Mouse (Mus musculus) brain, adult 2 months (tissue): ENCODE data around the gene Cd59b.
"Not testable (repeated sequence)": the region's sequence is repeated elsewhere in the genome, so short reads cannot be mapped to it uniquely, and the experiment has no call there.

Source experiments
- DNase-seq: peaks from one replicate; pipeline ENCODE4 v3.0.0; 2011; ENCODE audit warnings: low read depth, low spot score

Cd59b gene

DNA sequence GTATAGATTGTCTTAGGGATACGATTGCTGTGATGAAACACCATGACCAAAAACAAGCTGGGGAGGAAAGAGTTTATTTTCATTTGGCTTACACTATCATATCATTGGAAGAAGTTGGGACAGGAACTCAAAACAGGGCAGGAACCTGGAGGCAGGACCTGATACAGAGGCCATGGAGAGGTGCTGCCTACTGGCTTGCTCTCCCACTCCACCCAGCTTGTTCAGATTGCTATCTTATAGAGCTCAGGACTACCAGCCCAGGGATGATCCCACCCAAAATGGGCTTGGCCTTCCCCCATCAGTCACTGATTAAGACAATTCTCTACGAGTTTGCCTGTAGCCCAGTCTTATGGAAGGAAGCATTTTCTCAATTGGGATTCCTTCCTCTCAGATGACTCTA lies 5.5 kb upstream of the Cd59b start:
- no peak for DNase-seq

DNA sequence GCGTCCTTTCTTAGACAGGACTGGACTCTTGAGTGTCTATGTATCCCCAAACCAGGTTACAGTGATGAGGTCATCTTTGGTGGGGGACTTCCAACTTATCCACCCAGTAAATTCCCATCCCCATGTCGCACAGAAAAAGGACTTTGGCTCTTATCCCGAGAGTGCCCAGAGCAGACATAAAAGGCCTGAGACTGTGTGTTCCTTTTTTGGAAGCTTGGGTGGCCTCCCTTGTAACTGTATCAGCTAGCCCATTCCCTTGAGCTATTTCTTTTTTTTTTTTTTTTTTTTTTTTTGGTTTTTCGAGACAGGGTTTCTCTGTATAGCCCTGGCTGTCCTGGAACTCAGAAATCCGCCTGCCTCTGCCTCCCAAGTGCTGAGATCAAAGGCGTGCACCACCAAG lies 4.1 kb upstream of the Cd59b start, which contains the start of gene Gm10912:
Gm10912 (plus strand) TSS at position 301 of the 400 bp plus-strand sequence.
- DNase-seq: not testable (repeated sequence)

DNA sequence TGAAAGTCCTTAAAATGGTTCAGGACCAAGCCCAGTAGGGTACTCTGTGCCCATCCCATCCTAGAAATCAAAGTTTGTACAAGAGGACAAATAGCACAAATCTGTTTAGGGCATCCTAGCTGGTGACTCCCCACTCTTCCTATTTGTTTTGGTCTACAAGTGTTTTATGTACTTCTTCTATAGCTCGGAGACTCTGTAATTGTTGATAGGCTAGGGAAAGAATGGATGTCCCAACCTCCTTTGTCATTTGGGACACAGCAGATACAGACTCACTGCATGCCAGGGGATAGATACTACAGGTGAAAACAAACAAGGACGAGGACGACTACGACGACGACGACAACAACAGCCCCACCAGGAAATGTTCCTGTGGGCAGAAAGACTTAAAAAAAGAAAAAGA lies 1.2 kb upstream of the Cd59b start, which contains the start of gene Gm10799:
Gm10799 (minus strand) TSS at position 101 of the 400 bp plus-strand sequence.
- DNase-seq: not testable (repeated sequence)

DNA sequence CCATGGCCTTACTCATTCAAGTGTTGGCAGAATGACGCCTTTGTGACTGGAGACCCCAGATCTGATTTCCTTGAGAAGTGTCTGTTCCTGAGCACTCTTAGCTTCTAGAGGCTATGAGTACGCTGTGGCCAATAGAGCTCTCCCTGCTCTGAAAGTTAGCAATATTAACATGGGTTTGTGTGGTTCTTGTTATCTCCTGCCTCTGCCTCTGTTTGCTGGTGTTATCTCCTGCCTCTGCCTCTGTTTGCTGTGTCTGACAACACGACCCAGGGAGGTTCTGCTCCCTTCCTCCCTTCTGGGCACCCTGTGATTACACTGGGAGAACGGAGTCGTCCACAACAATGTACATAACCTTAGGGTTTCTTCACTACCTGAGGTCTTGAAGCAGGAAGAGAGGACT lies 8.6 kb downstream of the Cd59b start:
- not testable (repeated sequence) for DNase-seq

DNA sequence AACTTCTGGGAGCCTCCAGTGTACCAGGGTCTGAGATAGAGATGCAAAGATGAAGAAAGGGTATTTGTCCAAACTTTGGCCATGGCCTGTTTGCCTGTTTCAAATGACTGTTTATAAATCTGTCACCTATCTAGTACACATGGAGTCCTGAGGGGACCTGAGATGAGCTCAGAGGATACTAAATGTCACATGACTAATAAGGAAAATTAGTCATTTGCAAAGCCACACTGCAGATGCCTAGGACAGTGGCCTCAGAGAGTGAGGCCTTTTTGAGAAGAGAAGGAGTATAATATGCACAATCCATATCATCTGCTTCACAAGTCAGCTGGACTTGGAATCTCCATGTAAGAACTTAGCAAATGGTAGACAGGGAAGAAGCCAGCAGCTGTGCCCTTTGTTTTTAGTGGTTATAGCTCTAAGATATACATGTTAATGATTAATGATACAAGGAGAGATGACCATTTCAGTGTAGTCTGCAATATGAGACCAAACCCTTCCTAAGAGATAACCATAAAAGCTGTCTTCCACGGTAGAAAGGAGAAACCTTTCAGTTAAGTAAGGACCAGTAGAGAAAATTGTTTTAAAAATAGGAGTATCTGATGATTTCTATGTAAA lies 11.9 kb downstream of the Cd59b start:
- not testable (repeated sequence) for DNase-seq

DNA sequence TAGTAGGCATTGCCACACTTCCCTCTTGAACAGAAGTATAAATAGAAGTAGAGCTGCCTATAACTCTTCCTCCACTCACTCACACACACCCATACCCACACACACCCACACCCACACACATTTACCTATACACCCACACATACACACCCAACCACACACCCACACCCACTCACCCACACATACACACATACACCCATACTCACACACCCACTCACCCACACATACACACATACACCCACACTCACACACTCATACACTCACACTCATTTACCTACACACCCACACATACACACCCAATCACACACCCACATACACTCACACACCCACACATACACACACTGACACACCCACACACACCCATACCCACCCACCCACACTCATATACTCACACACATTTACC lies 12.8 kb downstream of the Cd59b start:
- DNase-seq: no peak

DNA sequence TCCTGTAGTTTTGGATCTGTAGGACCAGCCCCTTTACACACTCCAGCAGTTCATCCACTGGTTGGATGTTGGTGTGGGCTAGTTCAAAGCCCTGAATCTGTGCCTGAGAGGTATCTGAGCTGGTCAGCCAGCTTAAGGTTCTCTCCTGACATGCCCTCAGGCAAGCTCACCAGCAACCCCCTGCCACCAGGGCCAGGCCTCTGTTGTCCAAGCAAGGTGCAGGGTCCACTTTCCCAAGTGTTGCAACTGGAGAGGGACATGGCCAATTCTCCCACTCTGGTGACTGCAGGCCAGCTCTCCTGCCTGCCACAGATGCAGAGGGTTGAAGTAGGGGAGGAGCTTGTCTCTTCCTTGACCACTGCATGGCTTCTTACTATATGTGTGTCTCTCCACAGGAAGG lies 14.4 kb downstream of the Cd59b start:
- not testable (repeated sequence) for DNase-seq

DNA sequence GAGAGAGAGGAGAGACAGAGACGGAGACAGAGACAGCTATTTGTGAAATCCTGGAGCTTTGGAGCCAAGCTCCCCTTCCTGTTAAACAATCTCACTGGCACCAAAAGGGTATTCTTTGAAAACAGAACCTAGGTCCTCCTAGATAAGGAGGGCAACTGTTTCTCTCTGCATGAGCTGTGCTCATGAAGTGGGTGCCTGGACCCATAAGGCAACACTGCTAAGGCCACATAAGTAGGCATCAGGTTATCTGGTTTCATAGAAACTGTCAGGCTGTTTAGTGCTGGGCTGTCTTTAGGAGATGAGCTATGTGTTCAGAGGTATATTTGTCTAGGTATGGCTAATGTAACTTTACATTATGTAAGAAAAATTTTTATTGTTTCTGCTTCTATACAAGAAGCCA lies 17.9 kb downstream of the Cd59b start:
- DNase-seq: not testable (repeated sequence)

DNA sequence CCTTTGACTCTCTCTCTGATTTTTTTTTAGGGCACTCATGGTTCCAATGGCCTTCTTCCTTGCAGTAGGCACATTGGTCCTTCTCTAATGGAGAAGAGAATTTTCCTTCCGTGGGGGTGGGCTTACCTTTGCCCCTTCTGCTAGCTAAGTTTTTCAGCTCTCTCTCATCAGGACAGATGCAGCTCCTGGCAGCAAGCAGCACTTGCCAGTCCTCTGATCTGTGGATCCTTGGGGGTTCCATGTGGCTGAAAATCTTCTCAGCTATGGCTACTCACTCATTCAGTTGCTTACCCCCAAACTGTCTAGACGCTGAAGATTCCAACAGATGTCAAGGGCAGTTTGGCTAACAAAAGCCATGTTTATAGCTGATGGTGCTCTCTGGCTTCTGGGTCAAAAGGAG lies 23.7 kb downstream of the Cd59b start:
- DNase-seq: no peak

DNA sequence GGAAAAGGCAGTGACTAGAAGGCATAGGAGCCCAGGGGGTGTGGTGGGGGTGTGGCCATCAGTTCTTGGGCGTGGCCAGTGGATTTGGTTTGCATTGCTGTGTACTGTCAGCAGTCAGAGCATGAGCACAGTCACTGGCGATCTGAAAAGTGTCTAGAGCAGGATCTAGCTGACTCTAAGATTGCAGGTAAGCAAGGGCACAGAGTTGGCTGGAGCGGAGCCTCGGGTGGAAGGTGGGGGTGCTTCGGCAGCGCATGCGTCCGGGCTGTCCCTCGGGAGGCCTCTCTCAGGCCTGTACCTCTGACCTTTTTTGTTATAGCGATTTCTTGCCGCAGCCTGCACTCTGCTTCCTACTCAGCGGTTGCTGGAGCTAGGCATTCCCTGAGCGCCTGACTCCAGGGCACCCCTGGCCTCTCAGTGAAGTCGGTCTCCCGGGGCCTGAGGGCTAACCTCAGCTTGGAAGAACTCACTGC lies 26.1 kb downstream of the Cd59b start, which contains the start of gene Cd59a:
Cd59a (plus strand) TSS at position 61 of the 473 bp plus-strand sequence.
- DNase-seq: peak; percentile 59

DNA sequence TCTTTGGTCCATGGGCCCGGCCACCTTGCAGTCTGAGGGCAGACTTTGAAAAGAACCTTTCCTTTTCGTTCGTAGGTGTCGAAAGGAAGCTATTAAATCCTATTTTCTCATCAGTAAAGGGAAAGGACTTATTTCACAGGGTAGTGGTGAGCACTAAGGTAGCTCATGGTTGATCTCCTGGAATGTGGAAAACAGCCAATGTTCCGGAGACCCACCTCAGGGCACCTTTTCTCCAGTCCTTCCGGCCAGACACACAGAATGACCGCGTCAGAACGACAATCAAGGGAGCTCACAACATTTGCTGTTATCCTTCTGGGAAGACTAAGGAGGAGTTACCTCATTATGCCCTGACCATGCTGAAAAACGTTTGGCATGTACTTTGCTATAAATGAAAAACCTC lies 26.6 kb downstream of the Cd59b start:
- DNase-seq: no peak

DNA sequence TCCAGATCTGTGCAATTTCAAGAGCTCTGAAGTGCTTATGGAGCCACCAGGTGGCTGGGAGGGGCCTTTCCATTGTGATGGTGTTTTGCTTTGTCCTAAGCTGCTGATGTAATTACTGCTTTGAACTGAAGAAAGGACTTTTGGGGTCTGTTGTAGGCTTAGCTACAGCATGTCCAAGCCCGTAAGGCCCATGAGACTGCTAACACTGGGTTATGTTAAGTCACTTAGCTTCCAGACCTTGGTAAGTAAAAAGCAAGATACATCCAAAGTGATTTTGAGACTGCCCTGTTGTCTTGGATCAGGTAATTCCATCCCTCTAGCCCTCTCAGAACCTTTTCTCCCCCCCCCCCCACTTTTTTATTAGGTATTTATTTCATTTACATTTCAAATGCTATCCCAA lies 27.1 kb downstream of the Cd59b start:
- DNase-seq: not testable (repeated sequence)

DNA sequence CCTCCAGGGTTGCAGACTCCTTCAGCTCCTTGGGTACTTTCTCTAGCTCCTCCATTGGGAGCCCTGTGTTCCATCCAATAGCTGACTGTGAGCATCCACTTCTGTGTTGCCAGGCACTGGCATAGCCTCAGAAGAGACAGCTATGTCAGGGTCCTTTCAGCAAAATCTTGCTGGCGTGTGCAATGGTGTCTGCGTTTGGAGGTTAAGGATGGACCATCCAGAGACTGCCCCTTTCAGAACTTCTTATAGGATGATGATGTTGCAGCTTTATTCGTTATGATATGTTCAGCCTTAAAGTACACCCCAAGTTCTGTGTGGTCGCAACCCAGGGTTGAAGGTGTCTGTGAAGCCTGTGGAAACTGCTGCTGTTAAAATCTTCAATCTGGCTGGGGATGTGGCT lies 27.7 kb downstream of the Cd59b start:
- DNase-seq: not testable (repeated sequence)

DNA sequence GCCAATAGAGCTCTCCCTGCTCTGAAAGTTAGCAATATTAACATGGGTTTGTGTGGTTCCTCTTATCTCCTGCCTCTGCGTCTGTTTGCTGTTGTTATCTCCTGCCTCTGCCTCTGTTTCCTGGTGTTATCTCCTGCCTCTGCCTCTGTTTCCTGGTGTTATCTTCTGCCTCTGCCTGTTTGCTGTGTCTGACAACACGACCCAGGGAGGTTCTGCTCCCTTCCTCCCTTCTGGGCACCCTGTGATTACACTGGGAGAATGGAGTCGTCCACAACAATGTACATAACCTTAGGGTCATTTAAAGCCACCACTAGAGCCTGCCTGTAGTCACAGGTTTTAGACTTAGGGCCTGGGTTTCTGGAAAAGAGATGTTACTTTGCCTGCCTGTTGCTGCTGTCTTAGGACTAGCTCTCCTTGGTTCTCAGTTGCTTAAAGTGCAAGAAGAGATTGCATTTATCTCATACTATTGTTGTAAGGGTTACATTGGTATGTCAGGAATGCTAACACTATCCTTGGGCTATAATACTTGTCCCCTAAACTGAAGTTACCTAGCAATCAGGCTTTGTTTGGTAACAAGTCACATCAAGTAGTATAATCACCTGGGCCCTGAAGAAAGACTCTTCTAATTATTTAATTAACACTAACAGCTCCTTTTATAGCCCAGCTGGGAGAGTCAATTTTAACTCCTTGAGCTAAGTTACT lies 29.0 kb downstream of the Cd59b start:
- DNase-seq: no peak

DNA sequence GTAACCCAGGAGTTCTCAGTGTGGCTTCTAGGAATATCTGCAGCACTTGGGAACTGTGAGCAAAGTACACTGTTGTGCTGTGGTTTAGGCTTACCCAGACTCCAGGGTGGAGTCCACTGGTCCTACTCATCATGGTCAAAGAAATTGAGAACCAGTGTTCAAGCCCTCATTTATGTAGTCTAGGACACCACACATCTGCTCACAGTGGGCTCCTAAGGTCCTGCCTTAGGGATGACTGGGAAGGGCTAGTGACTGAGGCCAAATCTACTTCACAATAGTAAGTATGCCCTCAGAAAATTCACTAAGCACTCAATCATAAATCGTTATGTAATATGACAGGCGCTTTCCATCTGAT lies 29.6 kb downstream of the Cd59b start:
- no peak for DNase-seq

DNA sequence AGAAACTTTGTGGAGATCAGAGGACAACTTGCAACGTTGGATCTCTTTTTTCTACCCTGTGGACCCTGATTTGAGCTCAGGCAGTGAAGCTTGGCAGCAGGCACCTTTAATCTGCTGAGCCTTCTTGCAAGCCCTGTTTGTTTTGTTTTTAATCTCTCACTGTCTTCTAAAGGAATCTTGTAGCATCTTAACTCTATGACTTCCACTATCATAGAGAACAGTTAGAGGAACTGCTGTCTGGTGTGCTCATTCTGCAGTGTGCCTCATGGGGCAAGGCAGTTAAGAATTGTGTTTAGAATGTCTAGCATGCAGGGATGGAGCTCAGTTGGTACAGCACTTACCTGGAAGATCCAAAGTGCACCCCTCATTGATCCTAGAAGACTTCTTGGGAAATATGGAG lies 30.3 kb downstream of the Cd59b start:
- DNase-seq: no peak

DNA sequence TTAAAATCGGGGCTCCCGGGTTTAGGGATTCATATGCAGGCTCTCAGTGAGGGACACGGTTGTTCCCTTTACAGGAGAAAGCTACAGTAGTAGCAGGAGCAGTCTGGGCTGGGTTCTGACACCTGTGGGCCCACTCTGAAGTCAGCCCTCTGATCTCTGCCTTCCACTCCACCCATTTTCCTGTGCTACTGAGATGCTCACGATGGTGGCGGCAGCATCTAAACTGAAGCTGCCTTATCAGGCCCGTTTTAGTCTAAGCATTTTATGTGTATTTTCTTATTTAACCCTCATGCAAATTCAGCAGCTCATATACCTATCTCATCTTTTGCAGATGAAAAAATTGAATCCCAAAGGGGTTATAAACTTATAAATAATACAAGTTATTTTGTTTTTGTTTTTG lies 35.2 kb downstream of the Cd59b start:
- no peak for DNase-seq

DNA sequence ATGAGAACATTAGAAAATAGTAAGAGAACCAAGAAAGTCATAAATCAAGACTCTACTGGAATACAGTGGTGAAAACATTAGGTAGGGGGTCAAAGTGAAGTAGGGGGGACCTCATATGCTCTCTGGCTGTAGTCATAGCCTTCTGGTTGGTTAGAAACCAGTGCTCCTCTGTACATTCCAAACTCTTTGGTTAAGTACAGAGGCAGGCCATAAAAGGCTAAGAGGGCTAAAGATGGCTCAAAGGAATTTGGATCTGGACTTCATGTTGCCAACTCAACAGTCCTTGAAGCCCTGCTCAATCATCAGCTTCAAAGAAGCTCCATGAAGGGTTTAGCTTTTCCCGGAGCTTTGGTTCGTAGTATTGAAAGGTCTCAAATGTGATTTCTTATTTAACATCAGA lies 39.4 kb downstream of the Cd59b start:
- not testable (repeated sequence) for DNase-seq

DNA sequence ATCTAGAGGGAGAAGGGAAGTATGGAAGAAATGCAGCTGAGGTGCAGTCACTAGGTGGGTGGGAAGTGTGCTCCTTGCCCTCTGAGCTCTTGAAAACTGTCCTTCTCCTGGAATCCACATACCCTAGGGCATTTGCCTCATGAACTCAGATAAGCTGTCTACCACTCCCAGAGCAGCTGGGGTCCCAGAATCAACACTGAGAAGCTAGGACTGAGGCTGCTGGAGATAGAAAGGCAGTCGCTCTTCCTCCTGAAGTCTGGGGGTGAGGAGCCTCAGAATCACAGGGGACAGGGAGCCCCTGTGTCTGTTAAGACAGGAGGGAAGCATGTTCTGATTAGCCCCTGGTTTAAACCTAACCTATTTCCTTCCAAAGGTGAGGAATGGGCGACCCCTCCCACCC lies 39.9 kb downstream of the Cd59b start:
- DNase-seq: no peak

DNA sequence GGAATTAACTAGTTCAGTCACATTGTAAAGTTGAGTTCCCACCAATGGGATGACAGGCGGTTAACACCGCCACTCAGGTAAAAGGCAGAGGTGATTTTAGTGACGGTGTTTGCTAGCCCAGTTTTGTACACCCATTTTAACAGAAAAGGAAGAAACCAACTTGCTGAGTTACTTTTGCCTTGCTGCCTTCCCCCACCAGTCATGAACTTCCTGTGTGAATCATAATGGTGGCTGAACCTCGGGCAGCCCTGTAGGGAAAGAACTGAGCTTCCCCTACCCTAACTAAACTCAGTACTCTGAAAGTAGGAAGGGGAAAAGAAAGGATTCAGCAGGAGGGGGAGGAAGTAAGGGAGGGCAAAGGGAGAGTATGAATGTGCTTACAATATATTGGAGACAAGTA lies 40.4 kb downstream of the Cd59b start:
- DNase-seq: no peak

DNA sequence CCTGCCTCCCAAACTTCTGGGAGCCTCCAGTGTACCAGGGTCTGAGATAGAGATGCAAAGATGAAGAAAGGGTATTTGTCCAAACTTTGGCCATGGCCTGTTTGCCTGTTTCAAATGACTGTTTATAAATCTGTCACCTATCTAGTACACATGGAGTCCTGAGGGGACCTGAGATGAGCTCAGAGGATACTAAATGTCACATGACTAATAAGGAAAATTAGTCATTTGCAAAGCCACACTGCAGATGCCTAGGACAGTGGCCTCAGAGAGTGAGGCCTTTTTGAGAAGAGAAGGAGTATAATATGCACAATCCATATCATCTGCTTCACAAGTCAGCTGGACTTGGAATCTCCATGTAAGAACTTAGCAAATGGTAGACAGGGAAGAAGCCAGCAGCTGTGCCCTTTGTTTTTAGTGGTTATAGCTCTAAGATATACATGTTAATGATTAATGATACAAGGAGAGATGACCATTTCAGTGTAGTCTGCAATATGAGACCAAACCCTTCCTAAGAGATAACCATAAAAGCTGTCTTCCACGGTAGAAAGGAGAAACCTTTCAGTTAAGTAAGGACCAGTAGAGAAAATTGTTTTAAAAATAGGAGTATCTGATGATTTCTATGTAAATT lies 41.6 kb downstream of the Cd59b start:
- not testable (repeated sequence) for DNase-seq

DNA sequence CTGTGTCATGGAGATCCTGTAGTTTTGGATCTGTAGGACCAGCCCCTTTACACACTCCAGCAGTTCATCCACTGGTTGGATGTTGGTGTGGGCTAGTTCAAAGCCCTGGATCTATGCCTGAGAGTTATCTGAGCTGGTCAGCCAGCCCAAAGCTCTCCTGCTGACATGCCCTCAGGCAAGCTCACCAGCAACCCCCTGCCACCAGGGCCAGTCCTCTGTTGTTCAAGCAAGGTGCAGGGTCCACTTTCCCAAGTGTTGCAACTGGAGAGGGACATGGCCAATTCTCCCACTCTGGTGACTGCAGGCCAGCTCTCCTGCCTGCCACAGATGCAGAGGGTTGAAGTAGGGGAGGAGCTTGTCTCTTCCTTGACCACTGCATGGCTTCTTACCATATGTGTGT lies 43.9 kb downstream of the Cd59b start:
- not testable (repeated sequence) for DNase-seq

DNA sequence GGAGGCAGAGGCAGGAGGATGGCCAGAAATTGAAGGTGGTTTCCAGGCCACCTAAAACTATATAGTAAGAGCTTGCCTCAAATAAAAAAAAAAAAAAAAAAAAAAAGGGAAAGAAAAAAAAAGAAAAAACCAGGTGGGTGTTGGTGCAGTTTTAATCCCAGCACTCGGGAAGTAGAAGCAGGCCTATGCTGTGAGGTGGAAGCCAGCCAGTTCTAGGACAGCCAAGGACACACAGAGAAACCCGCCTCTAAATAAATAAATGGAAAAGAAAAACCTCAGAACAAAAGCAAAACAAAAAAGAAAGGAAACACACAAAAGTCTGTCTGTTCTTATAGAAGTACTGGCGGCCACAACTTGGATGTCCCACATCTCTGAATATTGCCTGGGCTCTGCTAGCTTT lies 45.2 kb downstream of the Cd59b start:
- no peak for DNase-seq
